ENCODE assay signal across 12 mouse cellular contexts in genomic region chr8:118701312-118701880, GRCm38 (mm10).
DNase-seq lines count a peak whose midpoint lies in the region; ATAC-seq and TF ChIP-seq lines count a peak whose summit lies in the region.
"Had no signal": no experiment of that assay in that cellular context is flagged by ENCODE, and none has a peak within 500 bp of the region (broad histone marks: within the 10 kb centered on the region; RNA-seq: fewer than 3 reads in every experiment).

No protein-coding gene starts in this region.

- TF ChIP-seq POLR2A in heart, adult 2 months (IDR thresholded peaks at IDR 0.05; ENCODE audit: insufficient read depth, low read depth, low read length): no peak

- intact Hi-C loops in heart, adult 2 months (cut with DNase I): loop anchor here (5.0 to 10.0 kb wide), 3 partner anchors 151 to 767 kb away; no protein-coding TSS in a partner anchor
- intact Hi-C loops in heart, postnatal 25 days (cut with DNase I): loop anchor here (5.0 kb wide), 2 partner anchors 151 to 414 kb away; no protein-coding TSS in a partner anchor
- intact Hi-C loops in left cerebral cortex, postnatal 10 days (cut with DNase I): no loop called here

- H3K4me2 ChIP-seq in lung, embryonic 14.5 days: peak overlapping the region; percentile 45
- H3K4me2 ChIP-seq in stomach, embryonic 14.5 days (replicated peaks; ENCODE audit: low read depth, low read length): peak overlapping the region; percentile 20; the same call in 1 of the 2 replicates
- H3K4me2 ChIP-seq: forebrain, embryonic 13.5 days had no signal

- no peak overlapping the region for H3K9ac ChIP-seq in lung, embryonic 14.5 days
- H3K9ac ChIP-seq in heart, adult 2 months (ENCODE audit: low read depth, low read length): peak overlapping the region; percentile 42
- H3K9ac ChIP-seq in stomach, embryonic 14.5 days (replicated peaks; ENCODE audit: low read depth, low read length): no peak overlapping the region
- H3K9ac ChIP-seq: forebrain, embryonic 13.5 days had no signal

- peak; percentile 92 for TF ChIP-seq EP300 in heart, adult 2 months (IDR thresholded peaks at IDR 0.05; ENCODE audit: insufficient read depth, low read depth, low read length)

- H3K36me3 ChIP-seq in lung, embryonic 14.5 days (ENCODE audit: insufficient read depth): no peaks in the 10 kb centered on the region
- no peaks in the 10 kb centered on the region for H3K36me3 ChIP-seq in heart, adult 2 months (ENCODE audit: control insufficient read depth, insufficient read depth, low read length)
- no peaks in the 10 kb centered on the region for H3K36me3 ChIP-seq in stomach, embryonic 14.5 days (ENCODE audit: control insufficient read depth, insufficient read depth, low read length)
- H3K36me3 ChIP-seq: embryonic facial prominence, embryonic 10.5 days had no signal

- no peak for TF ChIP-seq CTCF in lung, embryonic 14.5 days (IDR thresholded peaks at IDR 0.05; ENCODE audit: low read depth)
- no peak for TF ChIP-seq CTCF in heart, adult 2 months (IDR thresholded peaks at IDR 0.05)

- ATAC-seq in lung, embryonic 14.5 days (ENCODE audit: insufficient read depth): peak; percentile 78
- no peak for ATAC-seq in stomach, embryonic 14.5 days (ENCODE audit: insufficient number of reproducible peaks, insufficient read depth, low FRiP score, low read depth)
- ATAC-seq in megakaryocyte, adult 5-6 weeks (ENCODE audit: poor library complexity, severe bottlenecking): no peak
- ATAC-seq: forebrain, embryonic 13.5 days had no signal

- no peaks in the 10 kb centered on the region for H3K79me2 ChIP-seq in heart, adult 2 months (replicated peaks; ENCODE audit: control insufficient read depth, insufficient read depth, low read length)

- H3K4me1 ChIP-seq in lung, embryonic 14.5 days (ENCODE audit: insufficient read depth): no peaks in the 10 kb centered on the region; the same call in 1 of the 2 replicates
- peaks cover 9% of the 10 kb centered on the region for H3K4me1 ChIP-seq in heart, adult 2 months (ENCODE audit: control insufficient read depth, insufficient read depth, low read length)
- peaks cover 3% of the 10 kb centered on the region; the same call in 1 of the 2 replicates for H3K4me1 ChIP-seq in stomach, embryonic 14.5 days (ENCODE audit: control insufficient read depth, insufficient read depth, low read length)
- H3K4me1 ChIP-seq: embryonic facial prominence, embryonic 10.5 days; forebrain, embryonic 13.5 days; megakaryocyte, embryonic 14.5 days had no signal

- peaks cover 3% of the 10 kb centered on the region; the same call in 1 of the 2 replicates for H3K9me3 ChIP-seq in lung, embryonic 14.5 days (ENCODE audit: low read depth, low read length)
- no peaks in the 10 kb centered on the region for H3K9me3 ChIP-seq in stomach, embryonic 14.5 days (ENCODE audit: control insufficient read depth, low read depth, low read length)

- 41% methylated on average over 22 of the region's 22 CpGs for WGBS in lung, embryonic 14.5 days
- WGBS in heart, adult 2 months: 11% methylated on average over 22 of the region's 22 CpGs
- 44% methylated on average over 22 of the region's 22 CpGs for WGBS in stomach, embryonic 14.5 days

- H3K4me3 ChIP-seq in lung, embryonic 14.5 days (ENCODE audit: low read depth, low read length): no peak overlapping the region
- peak overlapping the region; percentile 36 for H3K4me3 ChIP-seq in heart, adult 2 months
- no peak overlapping the region for H3K4me3 ChIP-seq in stomach, embryonic 14.5 days (ENCODE audit: low read depth, low read length)
- H3K4me3 ChIP-seq: embryonic facial prominence, embryonic 10.5 days; forebrain, embryonic 13.5 days had no signal

- no peaks in the 10 kb centered on the region for H3K27me3 ChIP-seq in lung, embryonic 14.5 days (ENCODE audit: insufficient read depth, low read length)
- H3K27me3 ChIP-seq in heart, adult 2 months (ENCODE audit: control insufficient read depth, insufficient read depth, low read length): no peaks in the 10 kb centered on the region
- H3K27me3 ChIP-seq in stomach, embryonic 14.5 days (ENCODE audit: control insufficient read depth, insufficient read depth, low read length): no peaks in the 10 kb centered on the region
- H3K27me3 ChIP-seq: forebrain, embryonic 13.5 days; megakaryocyte, embryonic 14.5 days had no signal

- H3K27ac ChIP-seq in lung, embryonic 14.5 days (ENCODE audit: low read depth): no peak overlapping the region
- peak overlapping the region; percentile 62 for H3K27ac ChIP-seq in heart, adult 2 months
- H3K27ac ChIP-seq in stomach, embryonic 14.5 days (ENCODE audit: low read length): no peak overlapping the region
- H3K27ac ChIP-seq: embryonic facial prominence, embryonic 10.5 days; forebrain, embryonic 13.5 days had no signal

- peak; percentile 60 for DNase-seq in lung, embryonic 14.5 days
- DNase-seq in lung, postnatal 25 days (ENCODE audit: low spot score): no peak
- DNase-seq in heart, adult 2 months: peak; percentile 39 to 60
- peak; percentile 5 for DNase-seq in heart, postnatal 25 days (ENCODE audit: low spot score)
- no peak for DNase-seq in layer of hippocampus, postnatal 36 days
- DNase-seq in left cerebral cortex, postnatal 10 days (ENCODE audit: extremely low spot score in 1 of 2, low spot score in 2 of 2): no peak
- DNase-seq: retina, postnatal 1 day had no signal

Comparison
In these comparisons a context has a peak if more than half of its experiments do, and no peak if none do; other contexts are left out.
1. DNase-seq: peak in lung, embryonic 14.5 days (single experiment), heart, adult 2 months (2 of 2) and heart, postnatal 25 days (single experiment); none in lung, postnatal 25 days (single experiment), layer of hippocampus, postnatal 36 days (0 of 2) and left cerebral cortex, postnatal 10 days (0 of 2).